ENCODE assay signal across 20 mouse cellular contexts in the genomic region with DNA sequence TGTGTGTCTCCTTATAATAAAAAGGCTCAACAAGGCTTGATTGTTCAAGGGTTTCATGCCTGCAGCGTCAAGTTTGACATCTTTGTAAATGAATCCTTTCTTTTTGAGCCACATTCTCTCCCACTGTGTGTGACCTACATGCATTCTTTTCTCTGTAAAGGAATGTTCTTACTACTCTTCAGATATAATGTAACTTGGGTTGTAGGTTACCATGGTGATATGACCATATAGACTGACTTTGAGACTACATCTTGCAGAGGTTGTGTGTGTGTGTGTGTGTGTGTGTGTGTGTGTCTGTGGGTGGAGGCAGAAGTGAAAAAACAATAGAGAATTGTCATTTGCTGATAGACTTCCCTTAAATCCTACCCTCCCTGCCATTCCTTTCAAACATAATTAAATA. TPM values are rescaled to one million over a fixed set of nuclear protein-coding genes. Genes with fewer than 3 reads are reported as not detected.
DNase-seq lines count a peak whose midpoint lies in the region; ATAC-seq and TF ChIP-seq lines count a peak whose summit lies in the region.
"Had no signal": no experiment of that assay in that cellular context is flagged by ENCODE, and none has a peak within 500 bp of the region (broad histone marks: within the 10 kb centered on the region; RNA-seq: fewer than 3 reads in every experiment).

No protein-coding gene starts in this region.

- H3K9ac ChIP-seq in forebrain, embryonic 14.5 days (ENCODE audit: low read length): no peak overlapping the region
- no peak overlapping the region for H3K9ac ChIP-seq in hindbrain, embryonic 13.5 days
- no peak overlapping the region for H3K9ac ChIP-seq in midbrain, embryonic 15.5 days
- H3K9ac ChIP-seq: embryonic facial prominence, embryonic 15.5 days; limb, embryonic 12.5 days; liver, embryonic 14.5 days had no signal

- ATAC-seq in forebrain, embryonic 14.5 days: peak; percentile 34; the same call in 1 of the 2 replicates
- ATAC-seq in hindbrain, embryonic 13.5 days (ENCODE audit: low FRiP score): peak; percentile 36; the same call in 1 of the 2 replicates
- peak; percentile 90 for ATAC-seq in midbrain, embryonic 15.5 days (replicated peaks)
- no peak for ATAC-seq in activated CD4-positive, CD25-positive, alpha-beta regulatory T cell, adult 4 months

- no peak for TF ChIP-seq CTCF in brain, embryonic 14.5 days (IDR thresholded peaks at IDR 0.05; ENCODE audit: borderline replicate concordance, extremely low read depth, insufficient read depth, insufficient read length)

- H3K36me3 ChIP-seq in forebrain, embryonic 14.5 days (ENCODE audit: control insufficient read depth, insufficient read depth, low read length): no peaks in the 10 kb centered on the region
- no peaks in the 10 kb centered on the region for H3K36me3 ChIP-seq in forebrain, embryonic 10.5 days (replicated peaks)
- H3K36me3 ChIP-seq in hindbrain, embryonic 13.5 days: no peaks in the 10 kb centered on the region
- no peaks in the 10 kb centered on the region for H3K36me3 ChIP-seq in midbrain, embryonic 15.5 days (replicated peaks)
- H3K36me3 ChIP-seq: embryonic facial prominence, embryonic 15.5 days; limb, embryonic 12.5 days had no signal

- H3K9me3 ChIP-seq in forebrain, embryonic 14.5 days (replicated peaks; ENCODE audit: control insufficient read depth, low read length): no peaks in the 10 kb centered on the region
- H3K9me3 ChIP-seq in forebrain, embryonic 10.5 days: no peaks in the 10 kb centered on the region
- H3K9me3 ChIP-seq in hindbrain, embryonic 13.5 days: no peaks in the 10 kb centered on the region
- H3K9me3 ChIP-seq in midbrain, embryonic 15.5 days: no peaks in the 10 kb centered on the region
- H3K9me3 ChIP-seq: embryonic facial prominence, embryonic 15.5 days; limb, embryonic 12.5 days had no signal

- no peak overlapping the region for H3K4me2 ChIP-seq in forebrain, embryonic 14.5 days (ENCODE audit: low read length)
- H3K4me2 ChIP-seq in hindbrain, embryonic 13.5 days: no peak overlapping the region
- no peak overlapping the region for H3K4me2 ChIP-seq in midbrain, embryonic 15.5 days
- H3K4me2 ChIP-seq: embryonic facial prominence, embryonic 15.5 days; limb, embryonic 12.5 days had no signal

- peak; percentile 8 for DNase-seq in forebrain, embryonic 14.5 days (ENCODE audit: low spot score)
- DNase-seq in forebrain, embryonic 10.5 days (ENCODE audit: extremely low spot score, low spot score): no peak
- peak; percentile 30 for DNase-seq in brain, embryonic 14.5 days (ENCODE audit: low read depth)
- no peak for DNase-seq in thymus, postnatal 14 days
- no peak for DNase-seq in gastrocnemius, adult 18-20 months (ENCODE audit: low spot score)
- DNase-seq: B cell, adult 2 months; cerebellum, postnatal 25 days; gastrocnemius, postnatal 25 days; kidney, adult 18-20 months; kidney, postnatal 14 days; lung, postnatal 10 days; spleen, adult 18-20 months; thymus, adult 2 months had no signal

- no peak overlapping the region for H3K4me3 ChIP-seq in forebrain, embryonic 14.5 days (ENCODE audit: low read depth, low read length)
- no peak overlapping the region for H3K4me3 ChIP-seq in forebrain, embryonic 10.5 days
- H3K4me3 ChIP-seq in hindbrain, embryonic 13.5 days: no peak overlapping the region
- no peak overlapping the region for H3K4me3 ChIP-seq in midbrain, embryonic 15.5 days
- H3K4me3 ChIP-seq: embryonic facial prominence, embryonic 15.5 days; limb, embryonic 12.5 days; megakaryocyte, embryonic 14.5 days had no signal

- H3K4me1 ChIP-seq in forebrain, embryonic 14.5 days (ENCODE audit: control insufficient read depth, insufficient read depth, low read length): no peaks in the 10 kb centered on the region; the same call in 1 of the 2 replicates
- H3K4me1 ChIP-seq in forebrain, embryonic 10.5 days: no peaks in the 10 kb centered on the region
- peaks cover 4% of the 10 kb centered on the region; the same call in 1 of the 2 replicates for H3K4me1 ChIP-seq in hindbrain, embryonic 13.5 days (replicated peaks)
- 0 out of 2 replicates have a peak, but pooled peaks cover 3% of the 10 kb centered on the region for H3K4me1 ChIP-seq in midbrain, embryonic 15.5 days
- H3K4me1 ChIP-seq: embryonic facial prominence, embryonic 15.5 days; limb, embryonic 12.5 days; megakaryocyte, embryonic 14.5 days had no signal

- no peak for TF ChIP-seq POLR2A in brain, embryonic 14.5 days (IDR thresholded peaks at IDR 0.05; ENCODE audit: borderline replicate concordance, extremely low read depth, insufficient read depth, insufficient read length, poor library complexity, severe bottlenecking)

- no peaks in the 10 kb centered on the region for H3K27me3 ChIP-seq in forebrain, embryonic 14.5 days (replicated peaks; ENCODE audit: control insufficient read depth, insufficient read depth, low read length)
- no peaks in the 10 kb centered on the region for H3K27me3 ChIP-seq in forebrain, embryonic 10.5 days (ENCODE audit: poor library complexity, severe bottlenecking)
- H3K27me3 ChIP-seq in hindbrain, embryonic 13.5 days: no peaks in the 10 kb centered on the region
- no peaks in the 10 kb centered on the region for H3K27me3 ChIP-seq in midbrain, embryonic 15.5 days (replicated peaks)
- H3K27me3 ChIP-seq: embryonic facial prominence, embryonic 15.5 days; limb, embryonic 12.5 days; megakaryocyte, embryonic 14.5 days had no signal

- 30% methylated on average over 1 of the region's 1 CpGs for WGBS in forebrain, embryonic 14.5 days
- WGBS in forebrain, embryonic 10.5 days: 41% methylated on average over 1 of the region's 1 CpGs
- 23% methylated on average over 1 of the region's 1 CpGs for WGBS in hindbrain, embryonic 13.5 days
- WGBS in midbrain, embryonic 15.5 days: 5% methylated on average over 1 of the region's 1 CpGs

- H3K27ac ChIP-seq in forebrain, embryonic 14.5 days (ENCODE audit: low read depth, low read length): no peak overlapping the region
- H3K27ac ChIP-seq in forebrain, embryonic 10.5 days: no peak overlapping the region
- no peak overlapping the region for H3K27ac ChIP-seq in hindbrain, embryonic 13.5 days
- no peak overlapping the region for H3K27ac ChIP-seq in midbrain, embryonic 15.5 days
- H3K27ac ChIP-seq: embryonic facial prominence, embryonic 15.5 days; limb, embryonic 12.5 days; liver, embryonic 14.5 days had no signal

RNA-seq across cellular contexts. Expression of a gene that starts 58.5 kb away (rescaled TPM):
- polyA plus RNA-seq in forebrain, embryonic 14.5 days (2014; fragmentation: Nextera tagmentation; extraction: Ambion mirVana): 14.5 and 16.1 TPM in 2 replicates
- 13.6 and 15.8 TPM in 2 replicates for polyA plus RNA-seq in forebrain, embryonic 10.5 days (2016; fragmentation: Nextera tagmentation; extraction: Ambion mirVana)
- polyA plus RNA-seq in brain, embryonic 14.5 days (2012; rRNA removed): 16.4 and 16.5 TPM in 2 replicates
- polyA plus RNA-seq in hindbrain, embryonic 13.5 days (2015; fragmentation: Nextera tagmentation; extraction: Ambion mirVana): 14.4 and 14.5 TPM in 2 replicates
- 14.1 and 14.9 TPM in 2 replicates for polyA plus RNA-seq in midbrain, embryonic 15.5 days (2015; fragmentation: Nextera tagmentation; extraction: Ambion mirVana)
- polyA plus RNA-seq in activated CD4-positive, CD25-positive, alpha-beta regulatory T cell, adult 4 months (2017; shearing (Covaris generic)): 1 to 10 TPM; 5.3 to 6.0 TPM
- total RNA-seq in gastrocnemius, adult 18-20 months (2021): 1 to 10 TPM; 2.9 to 3.4 TPM

RNA-seq across cellular contexts. Expression of a gene that starts 58.8 kb away (rescaled TPM):
- 47.4 and 52.5 TPM in 2 replicates for polyA plus RNA-seq in forebrain, embryonic 14.5 days (2014; fragmentation: Nextera tagmentation; extraction: Ambion mirVana)
- polyA plus RNA-seq in forebrain, embryonic 10.5 days (2016; fragmentation: Nextera tagmentation; extraction: Ambion mirVana): 52.5 and 56.3 TPM in 2 replicates
- polyA plus RNA-seq in brain, embryonic 14.5 days (2012; rRNA removed): 22.7 and 25.2 TPM in 2 replicates
- polyA plus RNA-seq in hindbrain, embryonic 13.5 days (2015; fragmentation: Nextera tagmentation; extraction: Ambion mirVana): 48.1 and 50.2 TPM in 2 replicates
- polyA plus RNA-seq in midbrain, embryonic 15.5 days (2015; fragmentation: Nextera tagmentation; extraction: Ambion mirVana): 36.0 and 44.2 TPM in 2 replicates
- polyA plus RNA-seq in activated CD4-positive, CD25-positive, alpha-beta regulatory T cell, adult 4 months (2017; shearing (Covaris generic)): 10 to 100 TPM; 56.4 to 64.5 TPM
- total RNA-seq in gastrocnemius, adult 18-20 months (2021): 10 to 100 TPM; 10.2 TPM

Comparison
In these comparisons a context has a peak if more than half of its experiments do, and no peak if none do; other contexts are left out.
1. DNase-seq: peak in forebrain, embryonic 14.5 days (single experiment) and brain, embryonic 14.5 days (single experiment); none in forebrain, embryonic 10.5 days (single experiment), thymus, postnatal 14 days (single experiment) and gastrocnemius, adult 18-20 months (single experiment).